Mouse (Mus musculus) C2C12 (cell line): ENCODE results near the gene Aagab. TPM values are rescaled to one million over a fixed set of nuclear protein-coding genes. Genes with fewer than 3 reads are reported as not detected.

Experiments
- H3K27me3 ChIP-seq: one replicate; pipeline ENCODE4 v1.6.1; 2011; ENCODE audit not compliant: control insufficient read depth, insufficient read depth, insufficient read length
- H3K36me3 ChIP-seq: one replicate; pipeline ENCODE4 v1.6.1; 2011; ENCODE audit not compliant: control insufficient read depth, insufficient read depth
- H3K4me3 ChIP-seq: one replicate; pipeline ENCODE4 v1.5.1; 2011; ENCODE audit warnings: mild to moderate bottlenecking, control low read depth; ENCODE audit not compliant: poor library complexity, insufficient read depth, severe bottlenecking
- H3K79me2 ChIP-seq: one replicate; pipeline ENCODE4 v1.6.1; 2011; ENCODE audit not compliant: control insufficient read depth, insufficient read depth
- H3K79me3 ChIP-seq: one replicate; pipeline ENCODE4 v1.6.1; 2011; ENCODE audit warnings: low read depth, control low read depth
- H3ac ChIP-seq: one replicate; pipeline ENCODE3; 2011; ENCODE audit warnings: low read depth; ENCODE audit not compliant: control insufficient read depth, insufficient read length
- CEBPB ChIP-seq: IDR thresholded peaks from one replicate; pipeline ENCODE4 v1.6.1; 2011; ENCODE audit warnings: low read depth, mild to moderate bottlenecking, control low read depth, moderate library complexity
- CTCF ChIP-seq: IDR thresholded peaks from one replicate; pipeline ENCODE4 v1.5.1; 2011; ENCODE audit not compliant: control insufficient read depth, insufficient read depth, insufficient read length
- FOSL1 ChIP-seq: IDR thresholded peaks from one replicate; pipeline ENCODE4 v1.8.0; 2011; ENCODE audit warnings: mild to moderate bottlenecking, low read length; ENCODE audit not compliant: poor library complexity, insufficient read depth, severe bottlenecking
- MAX ChIP-seq: IDR thresholded peaks from one replicate; pipeline ENCODE4 v1.6.1; 2011; ENCODE audit warnings: mild to moderate bottlenecking, control low read depth
- MYOD1 ChIP-seq: IDR thresholded peaks from one replicate; pipeline ENCODE4 v1.6.1; 2011; ENCODE audit warnings: low read depth; ENCODE audit not compliant: control insufficient read depth, insufficient read length
- MYOG ChIP-seq: IDR thresholded peaks from one replicate; pipeline ENCODE4 v1.6.1; 2011; ENCODE audit not compliant: control insufficient read depth, insufficient read length; ENCODE audit errors: extremely low read depth
- USF1 ChIP-seq: IDR thresholded peaks from one replicate; pipeline ENCODE4 v1.6.1; 2011; ENCODE audit warnings: low read depth, mild to moderate bottlenecking, control low read depth, moderate library complexity
- polyA plus RNA-seq: library from polyadenylated mRNA; unstranded; fragments of >200 nt; fragmentation: generic; extraction: Trizol; gene quantifications from one replicate; pipeline ENCODE4 v1.2.1, GENCODE M21; 2012; ENCODE audit warnings: missing spikeins

Aagab gene
- polyA plus RNA-seq, 1 experiment: 9.1 TPM

- TF ChIP-seq FOSL1 (no peak), USF1 (no peak), MYOG (no peak), MAX (no peak), CEBPB (no peak), CTCF (no peak)
- no peaks in the 10 kb centered on the region for H3K27me3 ChIP-seq
- H3K79me3 ChIP-seq: no peaks in the 10 kb centered on the region
- H3K4me3 ChIP-seq: no peak overlapping the region
- no peaks in the 10 kb centered on the region for H3K79me2 ChIP-seq
- no peaks in the 10 kb centered on the region for H3K36me3 ChIP-seq
- no peak overlapping the region for H3ac ChIP-seq
These were observed 39.0 kb upstream of the Aagab start for GRCm38 (mm10) chr9:63563436-63563835.

- Histone ChIP-seq H3K79me3 (no peaks in the 10 kb centered on the region), H3K27me3 (no peaks in the 10 kb centered on the region), H3ac (no peak overlapping the region), H3K79me2 (no peaks in the 10 kb centered on the region), H3K36me3 (no peaks in the 10 kb centered on the region), H3K4me3 (no peak overlapping the region)
- TF ChIP-seq CTCF (no peak), CEBPB (no peak), MYOG (no peak), FOSL1 (no peak), MAX (no peak), MYOD1 (no peak), USF1 (no peak)
These were observed 34.1 kb upstream of the Aagab start for GRCm38 (mm10) chr9:63568314-63568713.

GRCm38 (mm10) chr9:63568808-63569207, 33.7 kb upstream of the Aagab start:
- no peaks in the 10 kb centered on the region for H3K36me3 ChIP-seq
- H3K79me2 ChIP-seq: no peaks in the 10 kb centered on the region
- H3K4me3 ChIP-seq: no peak overlapping the region
- TF ChIP-seq MYOD1: no peak
- H3ac ChIP-seq: no peak overlapping the region
- H3K79me3 ChIP-seq: no peaks in the 10 kb centered on the region
- H3K27me3 ChIP-seq: no peaks in the 10 kb centered on the region

- Histone ChIP-seq H3K27me3 (no peaks in the 10 kb centered on the region), H3K79me2 (no peaks in the 10 kb centered on the region), H3K4me3 (no peak overlapping the region), H3ac (no peak overlapping the region), H3K36me3 (no peaks in the 10 kb centered on the region), H3K79me3 (no peaks in the 10 kb centered on the region)
- no peak for TF ChIP-seq MYOD1
- no peak for TF ChIP-seq MYOG
- no peak for TF ChIP-seq FOSL1
- TF ChIP-seq MAX: no peak
- no peak for TF ChIP-seq CEBPB
- no peak for TF ChIP-seq USF1
- TF ChIP-seq CTCF: no peak
These were observed 30.6 kb upstream of the Aagab start for GRCm38 (mm10) chr9:63571895-63572294.

- TF ChIP-seq USF1 (no peak), FOSL1 (no peak), MYOD1 (no peak), CTCF (no peak), CEBPB (no peak), MAX (no peak), MYOG (no peak)
- no peak overlapping the region for H3K4me3 ChIP-seq
- H3K27me3 ChIP-seq: no peaks in the 10 kb centered on the region
These were observed 29.6 kb upstream of the Aagab start for GRCm38 (mm10) chr9:63572874-63573273.

GRCm38 (mm10) chr9:63577469-63577868, 25.0 kb upstream of the Aagab start:
- no peaks in the 10 kb centered on the region for H3K27me3 ChIP-seq
- no peak overlapping the region for H3K4me3 ChIP-seq
- no peaks in the 10 kb centered on the region for H3K36me3 ChIP-seq

More at GRCm38 (mm10) chr9:63572874-63573273, 29.6 kb upstream of the Aagab start:
- no peak overlapping the region for H3ac ChIP-seq
- H3K79me2 ChIP-seq: no peaks in the 10 kb centered on the region
- H3K36me3 ChIP-seq: no peaks in the 10 kb centered on the region
- H3K79me3 ChIP-seq: no peaks in the 10 kb centered on the region

GRCm38 (mm10) chr9:63579644-63580043, 22.8 kb upstream of the Aagab start:
- Histone ChIP-seq H3K79me2 (no peaks in the 10 kb centered on the region), H3K4me3 (no peak overlapping the region), H3ac (no peak overlapping the region), H3K27me3 (no peaks in the 10 kb centered on the region), H3K36me3 (no peaks in the 10 kb centered on the region), H3K79me3 (no peaks in the 10 kb centered on the region)
- TF ChIP-seq USF1: no peak
- TF ChIP-seq MYOG: no peak
- no peak for TF ChIP-seq CEBPB

More at GRCm38 (mm10) chr9:63577469-63577868, 25.0 kb upstream of the Aagab start:
- Histone ChIP-seq H3ac (no peak overlapping the region), H3K79me3 (no peaks in the 10 kb centered on the region), H3K79me2 (no peaks in the 10 kb centered on the region)
- TF ChIP-seq MAX: no peak
- TF ChIP-seq FOSL1: no peak
- no peak for TF ChIP-seq CEBPB
